Mouse (Mus musculus) thymus, postnatal 14 days (tissue): ENCODE measurements around the gene 2210016L21Rik.
A peak's percentile ranks its signal among the peaks of the same experiment; 100 is the strongest.
"Not testable (repeated sequence)": the region's sequence is repeated elsewhere in the genome, so short reads cannot be mapped to it uniquely, and the experiment has no call there.

ENCODE experiments used
- DNase-seq: peaks from one replicate; pipeline ENCODE4 v3.0.0; 2021

2210016L21Rik gene

DNA sequence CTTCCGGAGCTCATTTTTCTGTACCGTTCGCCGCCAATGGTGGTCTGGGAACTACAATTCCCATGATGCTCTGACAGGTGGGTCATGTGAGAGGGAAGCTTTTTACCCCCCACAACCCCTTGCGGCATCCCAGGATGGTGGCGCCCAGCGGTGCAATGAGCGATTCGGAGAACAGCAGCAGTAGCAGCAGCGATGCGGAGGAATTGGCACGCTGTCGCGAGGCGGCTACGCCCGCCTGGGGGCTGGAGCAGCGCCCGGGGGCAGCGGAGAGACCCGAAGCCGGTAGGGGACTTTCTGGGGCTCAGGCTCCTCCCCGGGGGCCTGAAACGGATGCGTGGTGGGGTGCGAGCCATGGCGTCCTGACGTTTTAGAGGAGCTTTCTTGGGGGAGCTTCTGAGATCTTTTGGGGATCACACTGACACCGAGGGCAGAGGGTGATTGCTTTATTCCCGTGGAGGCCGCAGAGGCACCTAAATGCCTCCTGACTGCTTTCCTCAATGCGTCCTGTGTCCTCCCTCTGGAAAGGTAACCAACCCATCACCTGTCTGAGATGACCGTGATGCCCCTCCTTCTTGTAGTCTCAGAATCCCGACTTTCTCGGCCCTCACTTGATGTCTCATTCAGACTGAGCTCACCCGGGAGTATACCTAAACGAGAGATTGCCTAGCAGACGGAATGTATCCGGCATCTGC lies at the start of gene 2210016L21Rik:
Gene 2210016L21Rik, plus strand, starts transcription at position 85 of the 692 bp plus-strand sequence.
- peak; percentile 92 for DNase-seq

DNA sequence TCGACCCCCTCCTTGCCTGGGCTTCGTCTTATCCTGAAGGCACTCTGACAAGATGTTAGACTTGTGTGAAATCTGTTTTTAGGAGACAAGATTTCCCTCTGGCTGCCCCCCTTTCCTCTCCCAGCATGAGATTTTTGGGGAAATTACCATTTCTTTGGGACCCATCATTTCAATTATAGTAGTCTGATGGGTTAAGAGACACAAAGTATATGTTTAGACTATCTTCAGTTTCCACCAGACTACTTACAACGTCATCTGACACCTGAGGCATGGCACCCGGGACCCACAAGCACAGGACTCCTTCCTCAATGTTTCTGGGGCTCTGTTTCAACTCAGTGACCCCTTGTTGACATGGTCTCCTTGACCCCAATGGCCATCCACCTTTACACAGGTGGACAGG lies 46.4 kb upstream of the 2210016L21Rik start:
- DNase-seq, result no peak

DNA sequence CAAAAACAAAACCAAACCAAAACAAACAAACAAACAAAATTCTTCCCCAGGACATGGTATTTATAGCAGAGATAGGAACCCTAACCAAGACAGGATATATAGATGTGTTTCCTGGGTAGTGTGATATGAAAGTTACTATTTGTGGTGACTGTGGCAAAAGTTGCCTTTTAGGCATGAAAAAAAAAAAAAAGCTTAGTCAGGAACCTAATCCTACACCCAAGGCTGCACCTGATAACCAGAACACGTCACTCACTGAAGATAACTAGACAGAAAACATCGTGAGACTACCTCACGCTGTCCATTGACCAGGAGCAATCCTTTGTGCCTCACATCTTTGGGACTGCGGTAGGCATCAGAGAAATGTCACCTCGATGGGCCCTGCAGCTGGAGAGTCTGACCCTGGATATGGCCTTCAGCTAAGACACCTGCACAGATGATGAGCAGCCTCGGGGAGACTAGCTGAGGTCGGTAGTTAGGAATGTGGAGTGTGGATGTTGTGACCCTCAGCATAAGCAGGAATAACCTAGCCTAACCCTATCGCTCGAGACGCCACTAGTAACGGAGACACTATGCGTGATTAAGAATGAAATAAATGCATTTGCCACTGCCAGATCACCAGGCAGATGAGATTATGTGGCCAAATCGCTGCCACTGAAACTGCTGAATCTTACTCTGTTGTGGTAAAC lies 45.1 kb upstream of the 2210016L21Rik start, which contains the start of gene Oasl2:
Gene Oasl2, plus strand, starts transcription at position 249 of the 686 bp plus-strand sequence.
- no peak for DNase-seq

DNA sequence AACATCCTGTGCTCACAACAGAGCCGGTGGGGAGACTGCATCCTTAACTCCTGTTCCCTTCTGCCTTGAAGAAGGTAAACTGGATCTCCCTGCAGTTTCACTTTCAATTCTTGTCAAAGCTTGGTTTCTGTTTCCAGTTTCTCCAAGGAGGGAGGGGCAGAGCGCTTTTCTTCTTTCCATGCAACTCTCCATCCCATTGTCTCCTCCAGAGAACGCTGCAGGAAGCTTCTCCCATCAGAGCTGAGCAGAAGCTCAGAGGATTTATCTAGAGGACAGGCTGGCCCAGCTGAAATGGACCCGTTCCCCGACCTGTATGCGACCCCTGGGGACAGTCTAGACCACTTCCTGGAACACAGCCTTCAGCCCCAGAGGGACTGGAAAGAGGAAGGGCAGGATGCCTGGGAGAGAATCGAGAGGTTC lies 44.6 kb upstream of the 2210016L21Rik start:
- peak; percentile 9 for DNase-seq

DNA sequence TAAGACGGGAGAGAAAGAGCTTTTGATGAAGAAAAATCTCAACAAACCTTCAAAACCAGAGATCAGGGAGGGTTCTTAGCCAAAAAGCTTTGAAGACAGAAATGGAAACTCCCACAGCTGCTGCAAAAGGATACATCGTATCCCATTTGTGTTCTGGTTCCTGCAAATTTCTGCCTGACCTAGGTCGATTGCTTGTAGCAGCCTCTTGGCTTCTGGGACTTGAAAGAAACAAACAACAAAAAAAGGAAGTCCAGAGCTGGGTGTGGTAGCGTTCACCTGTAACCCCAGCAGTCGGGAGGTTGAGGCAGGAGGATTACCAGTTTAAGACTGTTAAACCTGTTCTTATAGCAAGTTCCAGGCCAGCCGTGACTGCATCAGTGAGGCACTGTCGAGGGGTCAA lies 43.1 kb upstream of the 2210016L21Rik start:
- DNase-seq, result no peak

DNA sequence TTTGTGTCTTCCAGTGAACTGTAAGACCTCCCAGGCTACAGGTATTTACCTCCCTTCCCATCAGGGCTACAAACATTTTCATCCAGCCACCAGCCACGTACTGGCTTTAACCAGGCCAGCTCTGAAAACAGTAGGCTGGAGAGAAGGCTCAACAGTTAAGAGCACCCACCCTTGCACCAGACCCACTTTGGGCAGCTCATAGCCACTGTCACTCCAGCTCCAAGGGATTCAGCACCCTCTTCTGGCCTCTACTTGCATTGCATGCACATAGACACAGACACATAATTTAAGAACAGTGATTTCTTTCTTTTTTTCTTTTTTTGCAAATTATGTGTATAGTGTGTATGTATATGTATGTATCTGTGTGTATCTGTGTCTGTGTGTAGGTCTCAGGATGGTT lies 39.5 kb upstream of the 2210016L21Rik start:
- DNase-seq, result peak; percentile 56

DNA sequence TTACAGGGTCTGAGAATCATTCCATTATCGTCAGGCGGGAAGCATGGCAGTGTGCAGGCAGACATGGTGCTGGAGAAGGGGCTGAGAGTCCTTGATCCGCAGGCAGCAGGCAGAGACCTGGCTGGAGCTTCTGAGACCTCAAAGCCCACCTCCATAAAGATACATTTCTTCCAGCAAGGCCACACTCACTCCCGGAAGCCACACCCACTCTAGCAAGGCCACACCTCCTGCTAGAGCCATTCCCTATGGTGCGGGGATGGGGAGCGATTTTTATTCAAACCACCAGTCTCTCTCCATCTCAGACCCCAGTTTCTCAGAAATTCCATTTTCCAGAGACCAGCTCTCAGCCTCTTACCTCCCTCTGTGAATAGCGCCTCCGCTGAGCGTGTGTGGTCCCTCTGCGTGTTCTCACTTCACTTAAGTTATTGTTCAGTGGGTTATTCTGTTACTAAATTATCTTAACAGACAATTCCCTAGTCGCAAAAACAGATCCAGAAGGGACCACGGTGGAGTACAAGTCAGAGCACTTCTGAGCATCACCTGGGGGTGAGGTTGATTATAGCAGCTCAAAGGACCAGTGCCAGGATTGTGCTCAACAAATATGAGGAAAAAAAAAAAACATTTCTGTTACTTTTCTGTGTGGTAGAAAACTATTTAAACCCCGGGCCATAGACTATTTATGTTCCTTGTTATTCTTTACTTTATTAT lies 33.2 kb upstream of the 2210016L21Rik start:
- DNase-seq, result no peak

DNA sequence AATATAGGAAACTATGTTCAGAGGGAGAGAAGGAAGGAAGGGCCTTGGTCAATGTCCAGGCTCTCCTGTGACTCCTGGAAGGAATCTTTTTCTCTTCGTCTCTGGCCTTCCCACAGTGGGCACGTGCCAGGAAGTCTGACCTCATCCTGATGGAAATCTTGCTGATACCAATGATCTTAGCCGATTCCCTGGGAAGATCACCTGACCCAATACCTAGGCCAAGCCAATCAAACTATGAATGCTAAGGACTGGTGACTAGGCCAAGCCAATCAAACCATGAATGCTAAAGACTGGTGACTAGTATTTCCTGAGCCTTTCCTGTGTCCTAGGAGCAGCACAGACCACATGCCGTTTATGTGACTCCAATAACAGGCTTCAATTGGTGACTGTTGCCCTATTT lies 28.3 kb upstream of the 2210016L21Rik start:
- no peak for DNase-seq

DNA sequence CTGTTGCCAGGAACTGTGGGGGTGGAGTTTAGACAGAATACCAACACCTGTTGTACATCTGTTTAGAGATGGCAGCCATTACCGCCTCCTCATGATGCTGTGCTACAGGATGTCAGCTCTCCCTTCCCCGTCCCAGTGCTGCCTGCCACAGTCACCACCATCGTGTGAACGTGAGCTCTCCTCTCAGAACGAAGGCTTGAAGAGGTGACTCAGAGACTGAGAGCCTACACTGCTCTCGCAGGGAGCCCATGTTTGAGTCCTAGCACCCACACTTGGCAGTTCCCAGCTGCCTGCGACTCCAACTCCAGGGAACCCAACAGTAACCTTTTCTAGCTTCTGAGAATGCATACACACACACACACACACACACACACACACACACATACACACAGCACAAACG lies 27.1 kb upstream of the 2210016L21Rik start:
- peak; percentile 35 for DNase-seq

DNA sequence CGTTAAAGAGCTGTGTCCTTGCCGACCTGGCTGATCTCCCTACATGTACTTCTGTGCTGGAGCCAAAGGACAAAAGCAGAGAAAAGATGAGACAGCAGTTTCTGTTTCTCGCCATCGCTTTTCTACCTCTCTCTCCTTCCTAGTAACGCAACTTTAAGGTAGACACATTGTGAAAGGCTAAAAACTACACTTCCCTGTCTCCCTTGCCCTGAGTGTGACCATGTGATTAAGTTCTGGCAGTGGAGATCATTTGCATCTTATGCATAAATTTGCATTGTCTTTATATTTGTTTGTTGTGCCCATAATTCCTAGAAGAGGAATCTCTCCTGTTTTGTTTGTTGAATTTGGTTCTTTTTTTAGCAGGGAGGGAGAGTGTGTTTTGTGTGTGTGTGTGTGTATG lies 26.1 kb upstream of the 2210016L21Rik start:
- no peak for DNase-seq

DNA sequence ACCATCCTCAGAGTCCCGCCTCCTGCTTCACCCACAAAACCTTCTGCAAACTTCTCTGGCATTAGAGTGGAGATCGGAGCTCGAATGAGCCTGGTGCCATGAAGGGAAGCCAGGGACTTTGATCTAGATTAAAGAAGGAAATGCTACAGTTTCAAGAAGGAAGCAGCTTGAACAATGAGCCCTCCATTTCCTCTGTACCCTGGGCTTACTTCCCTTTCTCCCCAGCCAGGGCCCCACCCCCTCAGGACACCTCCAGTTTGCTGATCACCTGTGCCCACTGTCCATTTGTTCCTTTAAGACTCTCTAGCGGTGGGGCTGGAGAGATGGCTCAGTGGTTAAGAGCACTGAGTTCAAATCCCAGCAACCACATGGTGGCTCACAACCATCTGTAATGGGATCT lies 25.2 kb upstream of the 2210016L21Rik start:
- peak; percentile 17 for DNase-seq

DNA sequence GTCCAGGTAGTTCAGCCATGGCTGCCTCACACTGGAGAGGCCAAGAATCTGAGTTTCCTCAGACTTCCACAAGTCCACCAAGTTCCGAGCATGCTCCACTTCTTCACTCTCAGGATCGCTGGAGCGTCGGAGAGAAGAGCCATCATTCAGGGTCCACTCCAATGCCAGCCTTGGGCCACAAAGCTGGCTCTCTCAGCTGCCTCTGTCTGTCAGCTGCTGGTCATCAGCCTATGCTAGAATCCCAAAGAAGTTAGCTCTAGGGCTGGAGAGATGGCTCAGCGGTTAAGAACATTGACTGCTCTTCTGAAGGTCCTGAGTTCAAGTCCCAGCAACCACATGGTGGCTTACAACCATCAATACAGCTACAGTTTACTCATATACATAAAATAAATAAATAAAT lies 24.6 kb upstream of the 2210016L21Rik start:
- DNase-seq, result not testable (repeated sequence)

DNA sequence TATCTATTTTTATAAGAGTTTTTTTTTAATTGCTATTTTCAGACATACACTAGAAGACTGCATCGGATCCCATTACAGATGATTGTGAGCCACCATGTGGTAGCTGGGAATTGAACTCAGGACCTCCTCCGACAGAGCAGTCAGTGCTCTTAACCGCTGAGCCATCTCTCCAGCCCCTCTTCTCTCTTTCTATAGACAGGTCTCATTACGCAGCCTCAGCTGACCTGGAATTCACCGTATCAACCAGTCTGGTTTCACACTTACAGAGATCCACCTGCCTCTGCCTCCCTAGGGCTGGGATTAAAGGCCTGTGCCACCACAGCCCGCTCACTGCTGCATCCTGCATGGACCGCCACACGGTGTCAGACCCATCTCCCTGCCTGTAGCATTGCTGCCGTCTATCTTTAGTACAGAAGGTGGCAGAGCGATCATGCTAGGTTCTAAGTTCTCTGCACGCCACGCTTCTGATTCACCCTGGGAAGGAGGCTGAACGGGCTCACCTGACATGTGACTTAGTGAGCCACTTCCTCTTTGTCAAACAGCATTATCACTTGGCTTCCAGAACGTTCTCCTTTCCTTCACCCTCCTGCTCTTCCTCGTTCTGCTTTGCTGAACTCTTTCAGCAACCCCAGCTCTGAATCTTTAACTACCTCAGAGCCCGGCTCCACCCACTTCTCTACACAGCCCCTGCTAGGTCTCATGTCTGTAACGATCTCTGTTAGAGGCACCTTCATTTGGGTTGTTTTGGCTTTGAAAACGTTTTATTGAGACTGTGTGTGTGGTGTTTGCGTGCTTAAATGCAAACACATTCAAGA lies 20.2 kb upstream of the 2210016L21Rik start:
- peak; percentile 80 for DNase-seq

DNA sequence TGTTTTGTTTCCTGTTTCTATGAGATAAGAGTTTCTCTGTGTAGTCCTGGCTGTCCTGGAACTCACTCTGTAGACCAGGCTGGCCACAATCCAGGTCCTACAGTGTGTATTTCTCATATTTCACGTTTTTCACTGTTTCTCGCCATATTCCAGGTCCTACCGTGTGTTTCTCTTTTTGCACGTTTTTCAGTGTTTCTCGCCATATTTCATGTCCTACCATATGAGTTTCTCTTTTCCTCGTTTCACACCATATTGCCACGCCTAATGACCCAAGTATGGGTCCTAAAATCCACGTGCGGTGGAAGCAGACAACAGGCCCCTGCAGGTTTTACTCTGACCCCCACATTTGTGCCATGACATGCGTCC lies 19.6 kb upstream of the 2210016L21Rik start:
- DNase-seq, result no peak

DNA sequence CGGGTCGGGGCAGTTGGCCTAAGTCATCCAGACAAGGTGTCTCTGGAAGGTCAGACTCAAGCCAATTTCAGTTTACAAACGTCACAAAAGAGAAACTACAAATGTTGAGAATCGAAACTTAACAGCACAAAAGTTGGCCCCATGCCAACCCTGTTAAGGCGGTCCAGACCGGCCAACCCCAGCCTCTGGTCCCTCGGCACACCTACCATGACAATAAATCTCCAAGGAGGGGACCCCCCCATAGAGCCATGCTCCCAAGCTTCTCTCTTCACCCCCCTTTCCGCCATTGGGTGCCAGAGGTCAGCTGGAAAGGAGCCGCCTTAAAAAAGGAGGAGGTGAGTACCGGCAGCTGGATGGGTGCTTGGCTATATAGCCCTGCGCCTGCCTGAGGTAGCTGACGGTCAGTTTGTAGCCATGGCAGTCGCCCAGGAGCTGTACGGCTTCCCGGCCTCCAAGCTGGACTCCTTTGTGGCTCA lies 18.9 kb upstream of the 2210016L21Rik start, which contains the start of gene Oasl1:
Gene Oasl1, plus strand, starts transcription at position 243 of the 476 bp plus-strand sequence.
- DNase-seq, result peak; percentile 28

DNA sequence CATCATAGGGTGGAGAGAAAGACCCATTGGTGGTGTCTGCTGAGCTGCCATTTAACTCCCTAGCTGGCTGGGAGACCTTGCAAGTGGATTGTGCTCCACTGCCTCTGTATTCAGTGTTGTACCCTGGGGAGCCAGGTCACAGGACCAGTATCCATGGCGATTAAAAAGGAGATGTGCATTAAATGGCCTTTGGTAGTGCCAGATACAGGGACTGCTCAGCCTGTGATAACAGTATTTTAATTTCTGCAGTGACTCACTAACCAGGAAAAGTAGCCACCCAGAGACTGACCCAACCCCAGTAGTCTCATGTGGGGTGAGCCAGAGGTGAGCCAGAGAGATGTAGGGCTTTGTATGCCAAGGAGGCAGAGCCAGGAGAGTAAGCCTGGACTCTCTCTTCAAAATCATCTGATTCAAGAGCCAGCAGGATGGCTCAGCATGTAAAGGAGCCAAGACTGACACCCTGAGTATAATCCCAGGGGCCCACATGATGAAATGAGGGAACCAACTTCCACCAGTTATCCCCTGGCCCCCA lies 15.7 kb upstream of the 2210016L21Rik start:
- DNase-seq, result no peak

DNA sequence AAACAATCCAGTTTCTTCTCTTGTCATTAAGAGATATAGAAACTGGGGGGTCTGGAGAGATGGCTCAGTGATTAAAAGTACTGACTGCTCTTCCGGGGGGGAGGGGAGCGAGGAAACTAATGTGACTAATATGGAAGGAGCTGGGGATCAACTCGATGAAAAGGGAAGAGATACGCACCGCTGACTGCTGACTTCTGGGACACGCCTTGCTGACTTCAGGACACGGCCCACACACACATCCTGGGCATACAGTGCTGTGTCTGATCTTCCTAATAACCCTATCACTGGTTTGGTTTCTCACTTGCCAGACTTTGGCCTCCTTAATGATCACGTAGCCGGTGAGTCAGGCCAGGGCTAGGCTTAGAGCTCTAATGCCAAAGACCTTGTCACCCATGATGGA lies 15.2 kb upstream of the 2210016L21Rik start:
- no peak for DNase-seq

DNA sequence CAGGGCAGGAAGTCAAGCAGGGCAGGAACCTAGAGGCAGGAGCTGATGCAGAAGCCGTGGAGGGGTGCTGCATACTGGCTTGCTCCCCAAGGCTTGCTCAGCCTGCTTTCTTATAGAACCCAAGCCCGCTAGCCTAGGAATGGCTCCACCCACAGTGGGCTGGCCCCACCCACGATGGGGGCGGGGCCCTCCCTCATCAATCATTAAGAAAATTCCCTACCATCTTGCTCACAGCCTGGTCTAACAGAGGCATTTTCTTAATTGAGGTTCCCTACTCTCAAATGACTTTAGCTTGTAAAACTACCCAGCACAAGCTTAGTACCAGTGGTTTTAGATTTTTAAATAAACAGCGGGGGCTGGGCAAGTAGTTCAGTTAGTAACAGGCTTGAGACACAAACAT lies 10.3 kb upstream of the 2210016L21Rik start:
- DNase-seq, result no peak

DNA sequence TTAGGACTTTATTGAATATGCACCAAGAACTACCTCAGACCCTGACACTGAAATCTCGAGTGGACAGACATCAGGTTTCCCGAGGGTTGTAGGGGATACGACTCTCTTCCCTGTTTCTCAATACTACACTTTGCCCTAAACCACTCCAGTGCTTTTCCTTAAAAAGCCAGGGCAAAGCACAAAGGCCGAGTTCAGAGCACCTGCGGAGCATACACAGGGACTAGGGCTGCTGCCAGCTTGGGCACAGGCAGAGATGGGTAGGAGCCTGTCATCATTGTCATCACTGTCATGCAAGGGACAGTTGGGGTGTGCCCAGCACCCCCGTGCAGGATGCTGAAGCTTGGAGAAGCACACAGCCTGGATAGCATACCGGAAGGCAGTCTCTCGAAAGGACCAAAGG lies 8.8 kb upstream of the 2210016L21Rik start:
- no peak for DNase-seq

DNA sequence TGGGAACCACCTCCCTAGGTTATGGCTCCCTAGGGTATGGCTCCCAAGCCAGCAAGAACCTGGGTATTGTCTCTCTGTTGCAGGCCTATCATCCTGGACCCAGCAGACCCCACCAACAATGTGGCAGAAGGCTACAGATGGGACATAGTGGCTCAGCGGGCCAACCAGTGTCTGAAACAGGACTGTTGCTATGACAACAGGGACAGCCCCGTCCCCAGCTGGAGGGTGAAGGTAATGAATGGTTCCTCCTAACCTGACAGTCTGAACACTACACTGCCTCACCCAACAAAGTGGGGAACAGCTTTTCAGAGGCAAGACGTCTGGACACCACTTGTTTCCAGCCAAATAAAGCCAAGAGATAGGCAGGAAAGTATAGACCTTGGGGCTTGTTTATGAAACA lies 6.1 kb upstream of the 2210016L21Rik start:
- DNase-seq, result no peak

DNA sequence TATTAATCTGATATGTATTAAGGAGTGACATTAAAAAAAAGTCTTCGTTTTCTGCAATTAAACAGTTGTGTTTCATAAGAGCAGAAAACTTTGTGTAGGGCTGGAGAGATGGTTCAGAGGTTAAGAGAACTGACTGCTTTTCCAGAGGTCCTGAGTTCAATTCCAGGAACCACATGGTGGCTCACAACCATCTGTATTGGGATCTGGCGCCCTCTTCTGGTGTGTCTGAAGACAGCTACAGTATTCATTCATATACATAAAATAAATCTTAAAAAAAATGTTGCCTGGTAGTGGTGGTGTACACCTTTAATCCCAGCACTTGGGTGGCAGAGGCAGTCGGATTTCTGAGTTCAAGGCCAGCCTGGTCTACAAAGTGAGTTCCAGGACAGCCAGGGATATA lies 820 bp upstream of the 2210016L21Rik start:
- DNase-seq, result peak; percentile 23

DNA sequence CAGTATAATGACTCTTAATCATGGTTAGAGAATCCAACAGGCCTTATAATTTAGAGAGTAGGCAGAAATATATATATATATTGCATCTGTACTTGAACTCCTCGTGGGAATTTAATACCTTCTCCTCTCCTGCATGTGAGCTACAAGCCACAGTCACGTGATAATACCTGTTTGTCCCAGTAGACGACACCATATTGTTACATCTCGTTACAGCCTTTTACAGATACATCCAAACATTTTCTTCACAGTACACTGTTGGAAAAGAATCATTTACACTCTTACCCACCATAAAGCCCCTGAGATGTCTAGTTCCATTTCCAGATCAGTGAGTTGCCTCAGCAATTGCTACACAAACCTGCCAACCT lies 790 bp downstream of the 2210016L21Rik start:
- no peak for DNase-seq

DNA sequence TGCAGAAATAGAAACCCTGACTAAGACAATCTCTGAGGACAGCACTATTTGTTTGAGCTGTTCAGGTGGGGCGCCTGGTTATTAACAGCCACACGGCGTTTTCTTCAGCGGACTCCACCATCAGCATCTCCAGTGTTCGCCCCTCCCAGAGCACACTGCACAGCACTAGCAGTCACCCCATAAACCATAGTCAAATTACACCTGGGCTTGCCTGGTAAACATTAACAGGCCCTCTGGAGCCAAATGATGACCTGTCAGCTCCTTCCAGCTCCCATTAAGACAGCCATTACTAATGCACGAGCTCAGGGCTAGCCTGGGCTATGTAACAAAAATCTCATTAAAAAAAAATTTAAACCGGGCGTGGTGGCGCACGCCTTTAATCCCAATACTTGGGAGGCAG lies 3.1 kb downstream of the 2210016L21Rik start:
- no peak for DNase-seq
